Mouse (Mus musculus): ENCODE results near the gene Rab11fip4. TPM values are rescaled to one million over a fixed set of nuclear protein-coding genes. Genes with fewer than 3 reads are reported as not detected.

Rab11fip4 gene
- polyA plus RNA-seq, 1 experiment = 0.11 TPM

DNA sequence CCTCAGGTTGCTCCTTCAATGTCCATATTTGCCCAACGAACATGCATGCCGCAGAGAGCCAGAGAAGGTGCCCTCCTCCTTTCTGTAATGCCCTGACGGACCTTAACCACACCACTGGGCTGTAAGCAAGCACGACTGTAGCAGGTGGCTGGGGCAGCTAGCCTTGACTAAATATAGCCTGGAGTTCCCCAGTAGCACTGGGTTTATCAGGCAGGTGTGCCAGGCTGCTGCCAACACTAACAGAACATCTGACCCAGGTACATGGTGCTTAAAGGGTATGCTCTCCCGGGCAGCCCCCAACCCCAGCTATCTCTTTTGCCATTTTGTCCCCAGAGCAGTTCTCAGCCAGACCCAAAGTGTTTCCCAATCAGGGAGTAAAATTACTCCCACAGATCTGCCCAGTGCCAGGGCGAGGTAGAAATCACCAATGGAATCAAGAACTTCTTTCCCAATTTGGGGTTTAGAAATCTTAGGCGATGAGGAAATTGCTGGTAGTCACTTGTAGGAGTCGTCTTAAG is 127.9 kb downstream of the Rab11fip4 start:
- TF ChIP-seq MYOG (IDR thresholded peaks at IDR 0.05; ENCODE audit: control insufficient read depth, extremely low read depth, insufficient read length) (no peak), CTCF (IDR thresholded peaks at IDR 0.05; ENCODE audit: control insufficient read depth, insufficient read depth, insufficient read length) (no peak), FOSL1 (IDR thresholded peaks at IDR 0.05; ENCODE audit: insufficient read depth, low read length, poor library complexity, severe bottlenecking) (no peak), MYOD1 (IDR thresholded peaks at IDR 0.05; ENCODE audit: control insufficient read depth, insufficient read length, low read depth) (no peak), CEBPB (IDR thresholded peaks at IDR 0.05; ENCODE audit: low read depth) (no peak)

GRCm38 (mm10) chr11:79720737-79721136 is 129.7 kb downstream of the Rab11fip4 start:
- Histone ChIP-seq H3K79me2 (ENCODE audit: control insufficient read depth, insufficient read depth) (peaks cover 100% of the 10 kb centered on the region), H3K27me3 (ENCODE audit: control insufficient read depth, insufficient read depth, insufficient read length) (no peaks in the 10 kb centered on the region), H3K36me3 (ENCODE audit: control insufficient read depth, insufficient read depth) (peaks cover 87% of the 10 kb centered on the region), H3ac (ENCODE audit: control insufficient read depth, insufficient read length, low read depth) (no peak overlapping the region), H3K79me3 (ENCODE audit: low read depth) (peaks cover 100% of the 10 kb centered on the region), H3K4me3 (ENCODE audit: insufficient read depth, poor library complexity, severe bottlenecking) (no peak overlapping the region)
- no peak for TF ChIP-seq MAX (IDR thresholded peaks at IDR 0.05)
- no peak for TF ChIP-seq MYOG (IDR thresholded peaks at IDR 0.05; ENCODE audit: control insufficient read depth, extremely low read depth, insufficient read length)
- no peak for TF ChIP-seq FOSL1 (IDR thresholded peaks at IDR 0.05; ENCODE audit: insufficient read depth, low read length, poor library complexity, severe bottlenecking)
- TF ChIP-seq CTCF (IDR thresholded peaks at IDR 0.05; ENCODE audit: control insufficient read depth, insufficient read depth, insufficient read length) = no peak
- TF ChIP-seq MYOD1 (IDR thresholded peaks at IDR 0.05; ENCODE audit: control insufficient read depth, insufficient read length, low read depth) = no peak

More for the DNA sequence above, 127.9 kb downstream of the Rab11fip4 start:
- Histone ChIP-seq H3K36me3 (ENCODE audit: control insufficient read depth, insufficient read depth) (peaks cover 90% of the 10 kb centered on the region), H3K79me3 (ENCODE audit: low read depth) (peaks cover 100% of the 10 kb centered on the region), H3ac (ENCODE audit: control insufficient read depth, insufficient read length, low read depth) (no peak overlapping the region), H3K4me3 (ENCODE audit: insufficient read depth, poor library complexity, severe bottlenecking) (no peak overlapping the region), H3K27me3 (ENCODE audit: control insufficient read depth, insufficient read depth, insufficient read length) (no peaks in the 10 kb centered on the region), H3K79me2 (ENCODE audit: control insufficient read depth, insufficient read depth) (peaks cover 100% of the 10 kb centered on the region)

DNA sequence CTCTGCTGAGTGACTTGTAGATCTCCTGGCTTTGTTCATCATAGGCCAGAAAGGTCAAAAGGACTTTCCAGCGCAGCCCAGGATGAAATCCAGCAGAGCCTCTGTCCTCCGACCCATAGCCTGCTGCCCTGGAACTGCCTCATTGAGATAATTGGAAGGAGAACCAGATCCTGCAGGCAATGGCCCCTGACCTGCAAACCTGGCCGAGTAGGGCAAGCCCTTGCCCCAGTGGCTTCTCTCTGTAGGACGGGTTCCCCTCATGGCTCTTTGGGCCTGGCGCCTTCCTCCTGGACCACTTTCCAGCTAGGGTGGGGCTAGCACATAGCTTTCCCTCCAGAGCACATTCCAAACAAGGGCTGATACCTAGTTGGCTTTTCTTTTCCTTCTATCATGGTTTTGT is 131.8 kb downstream of the Rab11fip4 start:
- Histone ChIP-seq H3K79me3 (ENCODE audit: low read depth) (peaks cover 97% of the 10 kb centered on the region), H3K79me2 (ENCODE audit: control insufficient read depth, insufficient read depth) (peaks cover 100% of the 10 kb centered on the region), H3K36me3 (ENCODE audit: control insufficient read depth, insufficient read depth) (peaks cover 90% of the 10 kb centered on the region), H3K27me3 (ENCODE audit: control insufficient read depth, insufficient read depth, insufficient read length) (no peaks in the 10 kb centered on the region), H3ac (ENCODE audit: control insufficient read depth, insufficient read length, low read depth) (no peak overlapping the region), H3K4me3 (ENCODE audit: insufficient read depth, poor library complexity, severe bottlenecking) (no peak overlapping the region)
- TF ChIP-seq MAX (IDR thresholded peaks at IDR 0.05) (no peak), CTCF (IDR thresholded peaks at IDR 0.05; ENCODE audit: control insufficient read depth, insufficient read depth, insufficient read length) (no peak), MYOG (IDR thresholded peaks at IDR 0.05; ENCODE audit: control insufficient read depth, extremely low read depth, insufficient read length) (no peak), CEBPB (IDR thresholded peaks at IDR 0.05; ENCODE audit: low read depth) (no peak), MYOD1 (IDR thresholded peaks at IDR 0.05; ENCODE audit: control insufficient read depth, insufficient read length, low read depth) (no peak), USF1 (IDR thresholded peaks at IDR 0.05; ENCODE audit: low read depth) (no peak), FOSL1 (IDR thresholded peaks at IDR 0.05; ENCODE audit: insufficient read depth, low read length, poor library complexity, severe bottlenecking) (no peak)

DNA sequence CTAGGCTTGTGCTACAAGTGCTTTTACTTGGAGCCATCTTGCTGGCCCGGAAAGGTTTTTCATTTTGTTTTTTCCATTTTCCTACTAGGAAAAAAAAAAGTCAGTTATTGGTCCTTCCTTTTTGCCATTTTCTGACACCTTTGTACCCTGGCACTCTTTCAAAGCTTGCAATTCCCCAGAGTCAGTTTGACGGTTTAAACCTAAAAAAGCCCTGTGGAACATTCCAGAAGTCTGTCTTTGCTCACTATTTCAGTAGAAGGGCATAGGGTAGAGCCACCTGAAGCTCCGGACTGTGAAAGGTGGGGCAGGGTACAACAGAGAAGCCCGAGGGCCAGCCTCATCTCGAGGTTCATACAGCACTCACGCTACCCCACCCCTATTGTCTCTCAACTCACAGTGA is 134.0 kb downstream of the Rab11fip4 start:
- Histone ChIP-seq H3K79me2 (ENCODE audit: control insufficient read depth, insufficient read depth) (peaks cover 100% of the 10 kb centered on the region), H3ac (ENCODE audit: control insufficient read depth, insufficient read length, low read depth) (no peak overlapping the region), H3K36me3 (ENCODE audit: control insufficient read depth, insufficient read depth) (peaks cover 93% of the 10 kb centered on the region), H3K27me3 (ENCODE audit: control insufficient read depth, insufficient read depth, insufficient read length) (no peaks in the 10 kb centered on the region), H3K79me3 (ENCODE audit: low read depth) (peaks cover 90% of the 10 kb centered on the region), H3K4me3 (ENCODE audit: insufficient read depth, poor library complexity, severe bottlenecking) (no peak overlapping the region)
- TF ChIP-seq MAX (IDR thresholded peaks at IDR 0.05) = no peak
- no peak for TF ChIP-seq MYOG (IDR thresholded peaks at IDR 0.05; ENCODE audit: control insufficient read depth, extremely low read depth, insufficient read length)
- TF ChIP-seq USF1 (IDR thresholded peaks at IDR 0.05; ENCODE audit: low read depth) = no peak
- TF ChIP-seq MYOD1 (IDR thresholded peaks at IDR 0.05; ENCODE audit: control insufficient read depth, insufficient read length, low read depth) = no peak
- TF ChIP-seq CEBPB (IDR thresholded peaks at IDR 0.05; ENCODE audit: low read depth) = no peak
- no peak for TF ChIP-seq CTCF (IDR thresholded peaks at IDR 0.05; ENCODE audit: control insufficient read depth, insufficient read depth, insufficient read length)
- TF ChIP-seq FOSL1 (IDR thresholded peaks at IDR 0.05; ENCODE audit: insufficient read depth, low read length, poor library complexity, severe bottlenecking) = no peak

DNA sequence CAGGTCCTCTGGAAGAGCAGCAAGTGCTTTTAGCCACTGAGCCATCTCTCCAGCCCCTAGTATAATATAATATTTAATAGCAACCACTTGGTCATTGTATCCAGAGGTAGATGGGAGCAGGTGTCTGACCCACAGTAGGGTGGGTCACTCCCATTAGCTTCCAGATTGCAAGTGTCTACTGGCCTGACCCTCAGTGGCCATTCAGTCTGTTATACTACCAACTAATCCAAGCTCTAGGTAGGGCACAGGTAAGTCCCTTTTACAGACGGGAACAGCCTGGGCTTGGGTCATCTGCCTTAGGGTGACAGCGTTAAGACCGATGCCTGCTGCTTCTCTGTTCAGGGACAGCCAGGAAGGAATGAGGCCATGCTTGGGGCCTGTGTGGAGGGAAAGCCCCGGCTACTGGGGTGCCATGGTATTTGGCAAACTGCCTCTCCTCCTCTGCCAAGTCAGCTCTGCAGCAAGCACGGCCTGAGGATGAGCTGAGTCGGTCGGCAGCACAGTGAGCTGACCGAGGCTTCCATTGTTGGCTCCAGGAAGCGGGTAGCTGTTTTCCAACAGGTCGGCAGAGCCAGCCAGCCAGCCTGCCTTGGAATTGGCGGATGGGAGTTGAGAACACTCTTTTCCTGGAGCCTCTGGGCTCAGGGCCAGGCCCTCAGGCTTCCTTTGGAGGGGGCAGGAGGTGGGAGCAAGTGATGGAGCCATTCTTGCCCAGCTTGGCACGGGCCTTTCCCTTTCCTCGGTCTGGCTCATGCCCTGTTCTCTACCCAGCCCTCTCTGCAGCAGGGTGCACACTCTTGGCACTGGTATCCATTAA is 138.4 kb downstream of the Rab11fip4 start:
- Histone ChIP-seq H3K27me3 (ENCODE audit: control insufficient read depth, insufficient read depth, insufficient read length) (no peaks in the 10 kb centered on the region), H3K36me3 (ENCODE audit: control insufficient read depth, insufficient read depth) (peaks cover 87% of the 10 kb centered on the region), H3ac (ENCODE audit: control insufficient read depth, insufficient read length, low read depth) (no peak overlapping the region), H3K4me3 (ENCODE audit: insufficient read depth, poor library complexity, severe bottlenecking) (no peak overlapping the region), H3K79me2 (ENCODE audit: control insufficient read depth, insufficient read depth) (peaks cover 86% of the 10 kb centered on the region), H3K79me3 (ENCODE audit: low read depth) (peaks cover 61% of the 10 kb centered on the region)
- no peak for TF ChIP-seq MYOG (IDR thresholded peaks at IDR 0.05; ENCODE audit: control insufficient read depth, extremely low read depth, insufficient read length)
- no peak for TF ChIP-seq MYOD1 (IDR thresholded peaks at IDR 0.05; ENCODE audit: control insufficient read depth, insufficient read length, low read depth)
- no peak for TF ChIP-seq MAX (IDR thresholded peaks at IDR 0.05)
- no peak for TF ChIP-seq CTCF (IDR thresholded peaks at IDR 0.05; ENCODE audit: control insufficient read depth, insufficient read depth, insufficient read length)
- no peak for TF ChIP-seq USF1 (IDR thresholded peaks at IDR 0.05; ENCODE audit: low read depth)
- no peak for TF ChIP-seq FOSL1 (IDR thresholded peaks at IDR 0.05; ENCODE audit: insufficient read depth, low read length, poor library complexity, severe bottlenecking)
- no peak for TF ChIP-seq CEBPB (IDR thresholded peaks at IDR 0.05; ENCODE audit: low read depth)

Measured in C2C12 (cell line).